Mouse (Mus musculus): Measurements from ENCODE around the gene Pafah2.
A peak's percentile ranks its signal among the peaks of the same experiment; 100 is the strongest.

Pafah2 gene

GRCm38 (mm10) chr4:134395977-134396825 is at the start of gene Pafah2:
Gene Pafah2 (plus strand): TSS chr4:134396320.
- DNase-seq (ENCODE audit: extremely low read depth, low read depth, low spot score) = peak; percentile 99

GRCm38 (mm10) chr4:134348078-134348477 is 48.0 kb upstream of the Pafah2 start:
- no peak for DNase-seq (ENCODE audit: extremely low read depth, low read depth, low spot score)

GRCm38 (mm10) chr4:134348545-134348944 is 47.6 kb upstream of the Pafah2 start:
- DNase-seq (ENCODE audit: extremely low read depth, low read depth, low spot score) = no peak

GRCm38 (mm10) chr4:134349829-134350228 is 46.3 kb upstream of the Pafah2 start:
- DNase-seq (ENCODE audit: extremely low read depth, low read depth, low spot score) = no peak

- no peak for DNase-seq (ENCODE audit: extremely low read depth, low read depth, low spot score)
Measured at GRCm38 (mm10) chr4:134350641-134351040, 45.5 kb upstream of the Pafah2 start.

GRCm38 (mm10) chr4:134351329-134352260 is 44.5 kb upstream of the Pafah2 start:
- no peak for DNase-seq (ENCODE audit: extremely low read depth, low read depth, low spot score)

- no peak for DNase-seq (ENCODE audit: extremely low read depth, low read depth, low spot score)
Measured at GRCm38 (mm10) chr4:134352261-134352707, 43.8 kb upstream of the Pafah2 start.

- no peak for DNase-seq (ENCODE audit: extremely low read depth, low read depth, low spot score)
Measured at GRCm38 (mm10) chr4:134352929-134353328, 43.2 kb upstream of the Pafah2 start.

- DNase-seq (ENCODE audit: extremely low read depth, low read depth, low spot score) = no peak
Measured at GRCm38 (mm10) chr4:134353527-134354409, 42.4 kb upstream of the Pafah2 start.

- no peak for DNase-seq (ENCODE audit: extremely low read depth, low read depth, low spot score)
Measured at GRCm38 (mm10) chr4:134355841-134356452, 40.2 kb upstream of the Pafah2 start.

GRCm38 (mm10) chr4:134356591-134357460 is 39.3 kb upstream of the Pafah2 start:
- DNase-seq (ENCODE audit: extremely low read depth, low read depth, low spot score) = no peak

- no peak for DNase-seq (ENCODE audit: extremely low read depth, low read depth, low spot score)
Measured at GRCm38 (mm10) chr4:134357461-134357771, 38.7 kb upstream of the Pafah2 start.

GRCm38 (mm10) chr4:134359649-134360048 is 36.5 kb upstream of the Pafah2 start:
- DNase-seq (ENCODE audit: extremely low read depth, low read depth, low spot score) = no peak

GRCm38 (mm10) chr4:134361215-134361614 is 34.9 kb upstream of the Pafah2 start:
- no peak for DNase-seq (ENCODE audit: extremely low read depth, low read depth, low spot score)

GRCm38 (mm10) chr4:134362124-134362523 is 34.0 kb upstream of the Pafah2 start:
- DNase-seq (ENCODE audit: extremely low read depth, low read depth, low spot score) = no peak

- DNase-seq (ENCODE audit: extremely low read depth, low read depth, low spot score) = no peak
Measured at GRCm38 (mm10) chr4:134362586-134362985, 33.5 kb upstream of the Pafah2 start.

- DNase-seq (ENCODE audit: extremely low read depth, low read depth, low spot score) = no peak
Measured at GRCm38 (mm10) chr4:134365280-134365679, 30.8 kb upstream of the Pafah2 start.

GRCm38 (mm10) chr4:134370649-134371221 is 25.4 kb upstream of the Pafah2 start:
- DNase-seq (ENCODE audit: extremely low read depth, low read depth, low spot score) = no peak

GRCm38 (mm10) chr4:134371316-134371855 is 24.7 kb upstream of the Pafah2 start:
- no peak for DNase-seq (ENCODE audit: extremely low read depth, low read depth, low spot score)
